Comparison of ENCODE assay signal across 8 mouse cellular contexts in the genomic region with DNA sequence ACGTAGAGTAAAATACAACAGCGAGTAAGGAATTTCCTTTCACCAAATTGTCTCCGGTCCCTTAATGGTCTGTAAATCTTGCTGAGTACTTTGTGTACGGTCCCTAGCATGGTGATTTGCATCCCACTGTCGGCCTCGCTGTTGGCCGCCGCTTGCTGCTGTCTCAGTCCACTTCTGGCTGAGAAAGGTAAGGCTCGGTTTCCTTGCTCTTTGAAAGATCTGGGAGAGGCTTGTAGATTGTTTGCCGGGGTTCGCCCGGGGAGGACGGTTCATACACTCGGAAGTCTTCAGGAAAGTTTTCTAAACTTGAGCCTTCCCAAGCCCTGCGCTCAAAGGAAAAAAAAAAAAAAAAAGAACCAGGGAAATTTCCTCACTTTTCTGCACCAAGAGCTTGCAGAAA. TPM values are rescaled to one million over a fixed set of nuclear protein-coding genes. Genes with fewer than 3 reads are reported as not detected.
DNase-seq lines count a peak whose midpoint lies in the region; ATAC-seq and TF ChIP-seq lines count a peak whose summit lies in the region.

No protein-coding gene starts in this region.

- peak overlapping the region; percentile 35 for H3K9ac ChIP-seq in hindbrain, postnatal 0 days (replicated peaks; ENCODE audit: low read length)
- peak overlapping the region; percentile 42; the same call in 1 of the 2 replicates for H3K9ac ChIP-seq in midbrain, embryonic 11.5 days (ENCODE audit: low read length)
- peak overlapping the region; percentile 49 for H3K9ac ChIP-seq in stomach, postnatal 0 days (ENCODE audit: low read length)

- no peak for TF ChIP-seq POLR2A in bone marrow macrophage, adult 2 months (IDR thresholded peaks at IDR 0.05; ENCODE audit: borderline replicate concordance, low read depth, low read length)

- WGBS in hindbrain, postnatal 0 days = 0% methylated on average over 15 of the region's 15 CpGs
- WGBS in limb, embryonic 10.5 days = under 1% methylated on average over 15 of the region's 15 CpGs
- 1% methylated on average over 15 of the region's 15 CpGs for whole genome bisulfite sequencing in midbrain, embryonic 11.5 days
- under 1% methylated on average over 15 of the region's 15 CpGs for WGBS in stomach, postnatal 0 days

- ATAC-seq in G1E (ENCODE audit: extremely low read depth, insufficient number of reproducible peaks, low FRiP score, poor library complexity, severe bottlenecking) = peak; percentile 43; the same call in 1 of the 2 replicates
- peak; percentile 63; the same call in 1 of the 2 replicates for ATAC-seq in hindbrain, postnatal 0 days
- ATAC-seq in midbrain, embryonic 11.5 days (ENCODE audit: low FRiP score) = 0 out of 2 replicates have a peak, but pooled peaks have one; percentile 62
- no peak for ATAC-seq in stomach, postnatal 0 days (ENCODE audit: low FRiP score, low TSS enrichment)

- peaks cover 12% of the 10 kb centered on the region for H3K4me1 ChIP-seq in G1E (ENCODE audit: insufficient read depth, low read depth, low read length)
- H3K4me1 ChIP-seq in bone marrow macrophage, adult 2 months (ENCODE audit: control insufficient read depth, insufficient read depth, low read length) = peaks cover 7% of the 10 kb centered on the region
- H3K4me1 ChIP-seq in hindbrain, postnatal 0 days (ENCODE audit: insufficient read depth, low read length) = 0 out of 2 replicates have a peak, but pooled peaks cover 3% of the 10 kb centered on the region
- H3K4me1 ChIP-seq in limb, embryonic 10.5 days = peaks cover 55% of the 10 kb centered on the region
- peaks cover 2% of the 10 kb centered on the region; the same call in 1 of the 2 replicates for H3K4me1 ChIP-seq in midbrain, embryonic 11.5 days (ENCODE audit: control insufficient read depth, insufficient read depth, low read length)
- peaks cover 5% of the 10 kb centered on the region; the same call in 1 of the 2 replicates for H3K4me1 ChIP-seq in stomach, postnatal 0 days (replicated peaks; ENCODE audit: control insufficient read depth, insufficient read depth)

- peaks cover 24% of the 10 kb centered on the region for H3K9me3 ChIP-seq in G1E (replicated peaks)
- no peaks in the 10 kb centered on the region for H3K9me3 ChIP-seq in hindbrain, postnatal 0 days (ENCODE audit: low read length)
- H3K9me3 ChIP-seq in limb, embryonic 10.5 days (replicated peaks) = no peaks in the 10 kb centered on the region
- no peaks in the 10 kb centered on the region for H3K9me3 ChIP-seq in midbrain, embryonic 11.5 days (ENCODE audit: control insufficient read depth, low read length)
- no peaks in the 10 kb centered on the region for H3K9me3 ChIP-seq in stomach, postnatal 0 days (ENCODE audit: control insufficient read depth, low read length)

- H3K4me3 ChIP-seq in G1E (ENCODE audit: low read depth, low read length) = no peak overlapping the region
- H3K4me3 ChIP-seq in bone marrow macrophage, adult 2 months (ENCODE audit: insufficient read depth, low read length) = peak overlapping the region; percentile 23; the same call in 1 of the 2 replicates
- H3K4me3 ChIP-seq in hindbrain, postnatal 0 days (ENCODE audit: low read length) = peak overlapping the region; percentile 35
- H3K4me3 ChIP-seq in limb, embryonic 10.5 days = peak overlapping the region; percentile 48
- H3K4me3 ChIP-seq in midbrain, embryonic 11.5 days (ENCODE audit: low read depth, low read length) = peak overlapping the region; percentile 28
- H3K4me3 ChIP-seq in stomach, postnatal 0 days (ENCODE audit: low read depth, low read length) = peak overlapping the region; percentile 40

- no peak for TF ChIP-seq CTCF in G1E (IDR thresholded peaks at IDR 0.05; ENCODE audit: low read depth, low read length)
- TF ChIP-seq CTCF in bone marrow macrophage, adult 2 months (IDR thresholded peaks at IDR 0.05; ENCODE audit: low read depth, low read length) = no peak
- TF ChIP-seq CTCF in hindbrain, postnatal 0 days (IDR thresholded peaks at IDR 0.05; ENCODE audit: low read depth) = no peak
- no peak for TF ChIP-seq CTCF in stomach, postnatal 0 days (IDR thresholded peaks at IDR 0.05; ENCODE audit: low read depth)

- H3K27me3 ChIP-seq in G1E (ENCODE audit: insufficient read depth, low read length) = peaks cover 9% of the 10 kb centered on the region
- H3K27me3 ChIP-seq in hindbrain, postnatal 0 days (ENCODE audit: insufficient read depth, low read length) = peaks cover 4% of the 10 kb centered on the region; the same call in 1 of the 2 replicates
- peaks cover 33% of the 10 kb centered on the region for H3K27me3 ChIP-seq in limb, embryonic 10.5 days (ENCODE audit: low read depth, poor library complexity, severe bottlenecking)
- H3K27me3 ChIP-seq in midbrain, embryonic 11.5 days (ENCODE audit: control insufficient read depth, insufficient read depth, low read length) = peaks cover 14% of the 10 kb centered on the region
- H3K27me3 ChIP-seq in stomach, postnatal 0 days (ENCODE audit: control insufficient read depth, insufficient read depth, low read length) = 0 out of 2 replicates have a peak, but pooled peaks cover 3% of the 10 kb centered on the region

- no peak overlapping the region for H3K27ac ChIP-seq in bone marrow macrophage, adult 2 months (ENCODE audit: insufficient read depth, low read depth, low read length)
- H3K27ac ChIP-seq in hindbrain, postnatal 0 days = 0 out of 2 replicates have a peak overlapping the region, but pooled peaks have one; percentile 13
- peak overlapping the region; percentile 43; the same call in 1 of the 2 replicates for H3K27ac ChIP-seq in limb, embryonic 10.5 days
- no peak overlapping the region for H3K27ac ChIP-seq in midbrain, embryonic 11.5 days (ENCODE audit: low read depth, low read length)
- peak overlapping the region; percentile 66; the same call in 1 of the 2 replicates for H3K27ac ChIP-seq in stomach, postnatal 0 days (replicated peaks)

- no peaks in the 10 kb centered on the region for H3K36me3 ChIP-seq in G1E (replicated peaks)
- H3K36me3 ChIP-seq in hindbrain, postnatal 0 days (ENCODE audit: insufficient read depth, low read length) = no peaks in the 10 kb centered on the region
- peaks cover 7% of the 10 kb centered on the region for H3K36me3 ChIP-seq in limb, embryonic 10.5 days
- H3K36me3 ChIP-seq in midbrain, embryonic 11.5 days (ENCODE audit: control insufficient read depth, insufficient read depth, low read length) = no peaks in the 10 kb centered on the region
- H3K36me3 ChIP-seq in stomach, postnatal 0 days (ENCODE audit: control insufficient read depth, insufficient read depth, low read length) = no peaks in the 10 kb centered on the region

- TF ChIP-seq EP300 in stomach, postnatal 0 days (optimal IDR thresholded peaks at IDR 0.05) = no peak

- peak overlapping the region; percentile 54 for H3K4me2 ChIP-seq in hindbrain, postnatal 0 days (ENCODE audit: low read depth, low read length)
- peak overlapping the region; percentile 53 for H3K4me2 ChIP-seq in midbrain, embryonic 11.5 days
- peak overlapping the region; percentile 48 for H3K4me2 ChIP-seq in stomach, postnatal 0 days (replicated peaks; ENCODE audit: low read depth)

- no peak for DNase-seq in G1E (ENCODE audit: low spot score)
- DNase-seq in gastrocnemius, postnatal 10 days = peak; percentile 38
- DNase-seq in hindbrain, postnatal 0 days (ENCODE audit: low spot score) = peak; percentile 80
- DNase-seq in limb, embryonic 10.5 days (ENCODE audit: low spot score) = peak; percentile 66
- DNase-seq in midbrain, embryonic 11.5 days (ENCODE audit: low spot score, missing footprints) = peak; percentile 92
- peak; percentile 53 for DNase-seq in stomach, postnatal 0 days (ENCODE audit: low spot score)
- no peak for DNase-seq in urinary bladder, postnatal 25 days (ENCODE audit: low spot score)

RNA-seq across cellular contexts. Expression of a gene that starts 0.4 kb away (rescaled TPM):
- total RNA-seq in G1E (2014; fragmentation: Nextera tagmentation) (6.3 and 8.4 TPM in 2 replicates), G1E (2017) (0.87 and 1.5 TPM in 2 replicates)
- 0.10 and 0.17 TPM in 2 replicates for polyA plus RNA-seq in G1E (2012)
- 0.45 TPM in 1 of 2 replicates, not detected in the other for polyA plus RNA-seq in bone marrow macrophage, adult 2 months (2012; ENCODE audit: insufficient read depth, insufficient read length, missing spikeins)
- total RNA-seq in gastrocnemius, postnatal 10 days (2021) = 10 to 100 TPM; 19.2 to 22.5 TPM
- total RNA-seq in hindbrain, postnatal 0 days (2014; rRNA removed) = 8.6 and 11.6 TPM in 2 replicates
- polyA plus RNA-seq in hindbrain, postnatal 0 days (2015; fragmentation: Nextera tagmentation; extraction: Ambion mirVana) = 19.3 and 23.5 TPM in 2 replicates
- polyA plus RNA-seq in limb, embryonic 10.5 days (2016; fragmentation: Nextera tagmentation; extraction: Ambion mirVana) = 7.1 and 8.7 TPM in 2 replicates
- polyA plus RNA-seq in midbrain, embryonic 11.5 days (2014; fragmentation: Nextera tagmentation; extraction: Ambion mirVana) = 6.1 and 6.3 TPM in 2 replicates
- polyA plus RNA-seq in stomach, postnatal 0 days (2015; fragmentation: Nextera tagmentation; extraction: Ambion mirVana) = 28.3 and 31.1 TPM in 2 replicates

RNA-seq across cellular contexts. Expression of a gene that starts 27.9 kb away (rescaled TPM):
- 6.8 and 8.5 TPM in 2 replicates for total RNA-seq in G1E (2014; fragmentation: Nextera tagmentation)
- total RNA-seq in G1E (2017) = 25.8 and 26.4 TPM in 2 replicates
- polyA plus RNA-seq in G1E (2012) = 1.6 and 2.2 TPM in 2 replicates
- polyA plus RNA-seq in bone marrow macrophage, adult 2 months (2012; ENCODE audit: insufficient read depth, insufficient read length, missing spikeins) = 19.7 and 20.1 TPM in 2 replicates
- 1 to 10 TPM; 2.3 to 3.1 TPM for total RNA-seq in gastrocnemius, postnatal 10 days (2021)
- 0.42 and 1.5 TPM in 2 replicates for total RNA-seq in hindbrain, postnatal 0 days (2014; rRNA removed)
- polyA plus RNA-seq in hindbrain, postnatal 0 days (2015; fragmentation: Nextera tagmentation; extraction: Ambion mirVana) = 1.3 and 1.5 TPM in 2 replicates
- 21.9 and 24.5 TPM in 2 replicates for polyA plus RNA-seq in limb, embryonic 10.5 days (2016; fragmentation: Nextera tagmentation; extraction: Ambion mirVana)
- 7.7 and 8.3 TPM in 2 replicates for polyA plus RNA-seq in midbrain, embryonic 11.5 days (2014; fragmentation: Nextera tagmentation; extraction: Ambion mirVana)
- polyA plus RNA-seq in stomach, postnatal 0 days (2015; fragmentation: Nextera tagmentation; extraction: Ambion mirVana) = 7.6 and 8.0 TPM in 2 replicates

Comparison
In these comparisons a context has a peak if more than half of its experiments do, and no peak if none do; other contexts are left out.
1. DNase-seq: peak in gastrocnemius, postnatal 10 days (single experiment), hindbrain, postnatal 0 days (single experiment), limb, embryonic 10.5 days (single experiment), midbrain, embryonic 11.5 days (single experiment) and stomach, postnatal 0 days (single experiment); none in G1E (single experiment) and urinary bladder, postnatal 25 days (single experiment).
2. H3K27ac ChIP-seq: peak in hindbrain, postnatal 0 days (single experiment), limb, embryonic 10.5 days (single experiment) and stomach, postnatal 0 days (single experiment); none in bone marrow macrophage, adult 2 months (single experiment) and midbrain, embryonic 11.5 days (single experiment).
3. Peak in every context shown above with its lines, with median percentiles within 50 percentile points of each other: H3K4me2 ChIP-seq and H3K9ac ChIP-seq.